Mouse (Mus musculus): ENCODE data around the gene Krt5.
"Not testable (repeated sequence)": the region's sequence is repeated elsewhere in the genome, so short reads cannot be mapped to it uniquely, and the experiment has no call there.

Krt5 gene

GRCm38 (mm10) chr15:101712720-101713119 is at the start of gene Krt5:
Gene Krt5, minus strand, starts transcription at chr15:101712898.
- no peak for DNase-seq (ENCODE audit: low spot score in 2 of 2)

- DNase-seq (ENCODE audit: low spot score in 2 of 2) = no peak
Measured at GRCm38 (mm10) chr15:101742711-101743110, 30.0 kb upstream of the Krt5 start, which contains the start of gene Krt71. Gene Krt71, minus strand, starts transcription at chr15:101743109.

- no peak for DNase-seq (ENCODE audit: low spot score in 2 of 2)
Measured at GRCm38 (mm10) chr15:101737786-101738185, 25.1 kb upstream of the Krt5 start.

- no peak for DNase-seq (ENCODE audit: low spot score in 2 of 2)
Measured at GRCm38 (mm10) chr15:101730653-101731052, 18.0 kb upstream of the Krt5 start.

- DNase-seq (ENCODE audit: low spot score in 2 of 2) = no peak
Measured at GRCm38 (mm10) chr15:101724686-101725085, 12.0 kb upstream of the Krt5 start.

- DNase-seq (ENCODE audit: low spot score in 2 of 2) = no peak
Measured at GRCm38 (mm10) chr15:101715831-101716230, 3.1 kb upstream of the Krt5 start.

- DNase-seq (ENCODE audit: low spot score in 2 of 2) = no peak
Measured at GRCm38 (mm10) chr15:101714356-101714755, 1.7 kb upstream of the Krt5 start.

- no peak for DNase-seq (ENCODE audit: low spot score in 2 of 2)
Measured at GRCm38 (mm10) chr15:101713731-101714130, 1.0 kb upstream of the Krt5 start.

- no peak for DNase-seq (ENCODE audit: low spot score in 2 of 2)
Measured at GRCm38 (mm10) chr15:101708683-101709082, 4.0 kb downstream of the Krt5 start.

- no peak for DNase-seq (ENCODE audit: low spot score in 2 of 2)
Measured at GRCm38 (mm10) chr15:101707454-101707853, 5.2 kb downstream of the Krt5 start.

GRCm38 (mm10) chr15:101704066-101704465 is 8.6 kb downstream of the Krt5 start:
- no peak for DNase-seq (ENCODE audit: low spot score in 2 of 2)

- no peak for DNase-seq (ENCODE audit: low spot score in 2 of 2)
Measured at GRCm38 (mm10) chr15:101702380-101702779, 10.3 kb downstream of the Krt5 start.

- no peak for DNase-seq (ENCODE audit: low spot score in 2 of 2)
Measured at GRCm38 (mm10) chr15:101699866-101700265, 12.8 kb downstream of the Krt5 start.

GRCm38 (mm10) chr15:101699192-101699591 is 13.5 kb downstream of the Krt5 start:
- no peak for DNase-seq (ENCODE audit: low spot score in 2 of 2)

GRCm38 (mm10) chr15:101697326-101698188 is 15.1 kb downstream of the Krt5 start:
- no peak for DNase-seq (ENCODE audit: low spot score in 2 of 2)

GRCm38 (mm10) chr15:101694207-101694606 is 18.5 kb downstream of the Krt5 start, which contains the start of gene Krt6a:
Gene Krt6a, minus strand, starts transcription at chr15:101694307.
- no peak for DNase-seq (ENCODE audit: low spot score in 2 of 2)

GRCm38 (mm10) chr15:101690460-101690859 is 22.2 kb downstream of the Krt5 start:
- DNase-seq (ENCODE audit: low spot score in 2 of 2) = not testable (repeated sequence)

- DNase-seq (ENCODE audit: low spot score in 2 of 2) = no peak
Measured at GRCm38 (mm10) chr15:101688161-101688560, 24.5 kb downstream of the Krt5 start.

- DNase-seq (ENCODE audit: low spot score in 2 of 2) = no peak
Measured at GRCm38 (mm10) chr15:101680187-101680586, 32.5 kb downstream of the Krt5 start, which contains the start of gene Krt6b. Gene Krt6b, minus strand, starts transcription at chr15:101680287.

- DNase-seq (ENCODE audit: low spot score in 2 of 2) = no peak
Measured at GRCm38 (mm10) chr15:101675978-101676377, 36.7 kb downstream of the Krt5 start.

Data from right cerebral cortex, adult 2 months (tissue).